Mouse (Mus musculus) right cerebral cortex, postnatal 36 days (tissue): Measurements from ENCODE around the gene Dut.

Experiments used
- DNase-seq, 2 experiments: peaks; one replicate each; pipeline ENCODE4 v3.0.0; 2022; ENCODE audit warnings: low spot score in 2 of 2, mixed read lengths in 1 of 2

Gene Dut

GRCm38 (mm10) chr2:125247108-125247961 is at the start of gene Dut:
Dut (plus strand) TSS chr2:125247190.
- peak; percentile 84 to 89 for DNase-seq

- no peak for DNase-seq
Observed at GRCm38 (mm10) chr2:125208894-125209596, 37.9 kb upstream of the Dut start.

GRCm38 (mm10) chr2:125211831-125212510 is 35.0 kb upstream of the Dut start:
- DNase-seq = no peak

GRCm38 (mm10) chr2:125214592-125214991 is 32.4 kb upstream of the Dut start:
- DNase-seq = peak; percentile 26 to 28

- no peak for DNase-seq
Observed at GRCm38 (mm10) chr2:125217286-125217685, 29.7 kb upstream of the Dut start.

- DNase-seq = no peak
Observed at GRCm38 (mm10) chr2:125218566-125218965, 28.4 kb upstream of the Dut start.

- no peak for DNase-seq
Observed at GRCm38 (mm10) chr2:125219268-125219667, 27.7 kb upstream of the Dut start.

- DNase-seq = no peak
Observed at GRCm38 (mm10) chr2:125221673-125222072, 25.3 kb upstream of the Dut start.

GRCm38 (mm10) chr2:125228472-125229409 is 18.2 kb upstream of the Dut start:
- DNase-seq = no peak

GRCm38 (mm10) chr2:125232183-125232582 is 14.8 kb upstream of the Dut start:
- DNase-seq = no peak

GRCm38 (mm10) chr2:125233537-125233936 is 13.5 kb upstream of the Dut start:
- DNase-seq = no peak

GRCm38 (mm10) chr2:125234049-125234448 is 12.9 kb upstream of the Dut start:
- DNase-seq = no peak

- DNase-seq = no peak
Observed at GRCm38 (mm10) chr2:125245545-125246285, 1.3 kb upstream of the Dut start.

GRCm38 (mm10) chr2:125246669-125247068 is 321 bp upstream of the Dut start:
- DNase-seq = no peak

- no peak for DNase-seq
Observed at GRCm38 (mm10) chr2:125247962-125248235, 909 bp downstream of the Dut start.

GRCm38 (mm10) chr2:125248256-125248655 is 1.3 kb downstream of the Dut start:
- no peak for DNase-seq

- no peak for DNase-seq
Observed at GRCm38 (mm10) chr2:125249339-125249738, 2.3 kb downstream of the Dut start.

- no peak for DNase-seq
Observed at GRCm38 (mm10) chr2:125249874-125250273, 2.9 kb downstream of the Dut start.

- DNase-seq = no peak
Observed at GRCm38 (mm10) chr2:125251781-125252180, 4.8 kb downstream of the Dut start.

GRCm38 (mm10) chr2:125252275-125252674 is 5.3 kb downstream of the Dut start:
- no peak for DNase-seq

- DNase-seq = no peak
Observed at GRCm38 (mm10) chr2:125253699-125254098, 6.7 kb downstream of the Dut start.
